Mouse (Mus musculus): ENCODE measurements around the gene Cmah. TPM values are rescaled to one million over a fixed set of nuclear protein-coding genes. Genes with fewer than 3 reads are reported as not detected.

Cmah gene
- polyA plus RNA-seq, 1 experiment = 0.23 TPM

- no peak overlapping the region for H3K4me3 ChIP-seq (ENCODE audit: control insufficient read depth, low read depth, low read length)
- H3K4me1 ChIP-seq (ENCODE audit: control insufficient read depth, insufficient read depth, low read length) = no peaks in the 10 kb centered on the region
- TF ChIP-seq POLR2A (IDR thresholded peaks at IDR 0.05; ENCODE audit: control insufficient read depth, low read depth, low read length) (no peak), CTCF (IDR thresholded peaks at IDR 0.05; ENCODE audit: control insufficient read depth, insufficient read depth, insufficient replicate concordance, low read depth, low read length) (no peak)
- H3K36me3 ChIP-seq (ENCODE audit: control insufficient read depth, insufficient read depth, low read length) = no peaks in the 10 kb centered on the region
- no peaks in the 10 kb centered on the region for H3K27me3 ChIP-seq (ENCODE audit: control insufficient read depth, insufficient read depth, low read length)
- no peak overlapping the region for H3K27ac ChIP-seq (ENCODE audit: control insufficient read depth, insufficient read depth, low read depth, low read length)
Measured at GRCm38 (mm10) chr13:24487546-24487945, 160.3 kb downstream of the Cmah start.

DNA sequence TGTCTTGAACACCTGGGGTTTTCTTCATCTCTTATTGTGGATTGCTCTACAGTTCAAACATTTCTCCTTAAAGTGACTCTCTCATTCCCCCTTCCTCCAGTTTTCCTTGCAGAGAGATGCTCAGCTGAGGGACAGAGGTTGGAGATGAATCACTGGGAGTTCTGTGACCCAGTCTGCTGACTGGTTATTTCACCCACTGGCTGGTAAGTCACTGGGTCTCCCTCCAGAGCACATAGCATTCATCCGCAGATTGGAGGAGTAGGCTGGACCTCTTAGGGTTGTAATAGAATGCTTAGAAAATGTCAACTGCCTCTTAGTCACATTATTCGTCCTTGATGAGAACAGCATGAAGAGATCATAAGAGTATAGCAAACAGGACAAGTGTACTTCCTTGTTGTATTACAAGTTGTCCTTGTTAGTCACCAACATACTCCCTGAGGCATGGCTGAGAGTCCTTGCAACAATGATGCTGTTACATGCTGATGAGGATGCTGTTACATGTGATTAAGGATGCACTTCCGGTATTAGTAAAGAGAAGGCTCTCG is 161.4 kb downstream of the Cmah start:
- TF ChIP-seq POLR2A (IDR thresholded peaks at IDR 0.05; ENCODE audit: control insufficient read depth, low read depth, low read length) = no peak
- no peak for TF ChIP-seq CTCF (IDR thresholded peaks at IDR 0.05; ENCODE audit: control insufficient read depth, insufficient read depth, insufficient replicate concordance, low read depth, low read length)
- Histone ChIP-seq H3K36me3 (ENCODE audit: control insufficient read depth, insufficient read depth, low read length) (no peaks in the 10 kb centered on the region), H3K27ac (ENCODE audit: control insufficient read depth, insufficient read depth, low read depth, low read length) (no peak overlapping the region), H3K4me1 (ENCODE audit: control insufficient read depth, insufficient read depth, low read length) (no peaks in the 10 kb centered on the region), H3K27me3 (ENCODE audit: control insufficient read depth, insufficient read depth, low read length) (no peaks in the 10 kb centered on the region), H3K4me3 (ENCODE audit: control insufficient read depth, low read depth, low read length) (no peak overlapping the region)

GRCm38 (mm10) chr13:24489515-24489914 is 162.3 kb downstream of the Cmah start:
- no peaks in the 10 kb centered on the region for H3K27me3 ChIP-seq (ENCODE audit: control insufficient read depth, insufficient read depth, low read length)
- H3K36me3 ChIP-seq (ENCODE audit: control insufficient read depth, insufficient read depth, low read length) = no peaks in the 10 kb centered on the region
- TF ChIP-seq CTCF (IDR thresholded peaks at IDR 0.05; ENCODE audit: control insufficient read depth, insufficient read depth, insufficient replicate concordance, low read depth, low read length) (no peak), POLR2A (IDR thresholded peaks at IDR 0.05; ENCODE audit: control insufficient read depth, low read depth, low read length) (no peak)
- no peak overlapping the region for H3K4me3 ChIP-seq (ENCODE audit: control insufficient read depth, low read depth, low read length)
- H3K4me1 ChIP-seq (ENCODE audit: control insufficient read depth, insufficient read depth, low read length) = no peaks in the 10 kb centered on the region
- no peak overlapping the region for H3K27ac ChIP-seq (ENCODE audit: control insufficient read depth, insufficient read depth, low read depth, low read length)

- H3K4me3 ChIP-seq (ENCODE audit: control insufficient read depth, low read depth, low read length) = no peak overlapping the region
- H3K27me3 ChIP-seq (ENCODE audit: control insufficient read depth, insufficient read depth, low read length) = no peaks in the 10 kb centered on the region
- H3K27ac ChIP-seq (ENCODE audit: control insufficient read depth, insufficient read depth, low read depth, low read length) = no peak overlapping the region
- TF ChIP-seq CTCF (IDR thresholded peaks at IDR 0.05; ENCODE audit: control insufficient read depth, insufficient read depth, insufficient replicate concordance, low read depth, low read length) (no peak), POLR2A (IDR thresholded peaks at IDR 0.05; ENCODE audit: control insufficient read depth, low read depth, low read length) (no peak)
- H3K36me3 ChIP-seq (ENCODE audit: control insufficient read depth, insufficient read depth, low read length) = no peaks in the 10 kb centered on the region
- no peaks in the 10 kb centered on the region for H3K4me1 ChIP-seq (ENCODE audit: control insufficient read depth, insufficient read depth, low read length)
Measured at GRCm38 (mm10) chr13:24490041-24490440, 162.8 kb downstream of the Cmah start.

GRCm38 (mm10) chr13:24491101-24491500 is 163.9 kb downstream of the Cmah start:
- TF ChIP-seq CTCF (IDR thresholded peaks at IDR 0.05; ENCODE audit: control insufficient read depth, insufficient read depth, insufficient replicate concordance, low read depth, low read length) = no peak
- TF ChIP-seq POLR2A (IDR thresholded peaks at IDR 0.05; ENCODE audit: control insufficient read depth, low read depth, low read length) = no peak
- H3K4me1 ChIP-seq (ENCODE audit: control insufficient read depth, insufficient read depth, low read length) = no peaks in the 10 kb centered on the region

DNA sequence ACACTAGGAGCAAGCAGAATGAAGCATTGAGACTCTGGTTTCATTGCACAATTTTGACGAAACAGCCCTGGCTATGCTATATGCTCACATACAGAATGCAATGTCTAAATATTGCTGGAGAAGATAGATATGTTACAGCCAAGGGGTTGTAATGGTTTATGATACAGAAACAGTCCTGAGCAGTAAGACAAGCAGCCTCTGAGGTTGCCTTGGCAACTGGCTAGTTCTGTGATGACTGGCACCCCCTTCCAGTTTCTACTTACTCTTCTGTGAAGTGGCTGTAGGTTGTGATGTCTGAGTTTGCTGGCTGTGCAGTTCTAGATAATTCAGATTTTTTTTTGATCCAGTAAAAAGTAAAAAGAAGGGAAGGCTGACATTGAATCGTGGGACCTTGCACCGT is 166.6 kb downstream of the Cmah start:
- Histone ChIP-seq H3K27me3 (ENCODE audit: control insufficient read depth, insufficient read depth, low read length) (no peaks in the 10 kb centered on the region), H3K4me3 (ENCODE audit: control insufficient read depth, low read depth, low read length) (no peak overlapping the region), H3K36me3 (ENCODE audit: control insufficient read depth, insufficient read depth, low read length) (no peaks in the 10 kb centered on the region), H3K27ac (ENCODE audit: control insufficient read depth, insufficient read depth, low read depth, low read length) (no peak overlapping the region), H3K4me1 (ENCODE audit: control insufficient read depth, insufficient read depth, low read length) (no peaks in the 10 kb centered on the region)
- TF ChIP-seq POLR2A (IDR thresholded peaks at IDR 0.05; ENCODE audit: control insufficient read depth, low read depth, low read length) (no peak), CTCF (IDR thresholded peaks at IDR 0.05; ENCODE audit: control insufficient read depth, insufficient read depth, insufficient replicate concordance, low read depth, low read length) (no peak)

More at GRCm38 (mm10) chr13:24491101-24491500, 163.9 kb downstream of the Cmah start:
- H3K36me3 ChIP-seq (ENCODE audit: control insufficient read depth, insufficient read depth, low read length) = no peaks in the 10 kb centered on the region
- H3K27me3 ChIP-seq (ENCODE audit: control insufficient read depth, insufficient read depth, low read length) = no peaks in the 10 kb centered on the region
- no peak overlapping the region for H3K27ac ChIP-seq (ENCODE audit: control insufficient read depth, insufficient read depth, low read depth, low read length)
- H3K4me3 ChIP-seq (ENCODE audit: control insufficient read depth, low read depth, low read length) = no peak overlapping the region

DNA sequence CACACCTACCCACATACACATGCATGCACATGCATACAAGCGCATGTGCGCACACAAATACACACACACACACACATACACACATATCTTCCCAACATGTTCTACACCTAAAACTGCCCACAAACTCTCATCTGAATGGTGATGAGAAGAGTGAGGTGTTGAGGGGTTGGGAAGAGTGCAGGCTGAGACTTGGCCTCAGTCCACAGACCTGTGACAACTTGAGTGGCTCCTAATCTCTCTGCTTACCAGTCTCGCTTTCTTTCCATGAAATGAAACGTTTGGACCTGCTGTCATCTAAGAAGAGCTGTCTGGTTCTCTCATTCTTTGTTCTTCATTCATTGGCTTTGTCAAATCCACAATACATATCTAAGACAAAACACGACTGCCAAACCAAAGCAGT is 169.1 kb downstream of the Cmah start:
- Histone ChIP-seq H3K27me3 (ENCODE audit: control insufficient read depth, insufficient read depth, low read length) (no peaks in the 10 kb centered on the region), H3K36me3 (ENCODE audit: control insufficient read depth, insufficient read depth, low read length) (no peaks in the 10 kb centered on the region), H3K4me3 (ENCODE audit: control insufficient read depth, low read depth, low read length) (no peak overlapping the region), H3K4me1 (ENCODE audit: control insufficient read depth, insufficient read depth, low read length) (no peaks in the 10 kb centered on the region), H3K27ac (ENCODE audit: control insufficient read depth, insufficient read depth, low read depth, low read length) (no peak overlapping the region)
- no peak for TF ChIP-seq POLR2A (IDR thresholded peaks at IDR 0.05; ENCODE audit: control insufficient read depth, low read depth, low read length)
- no peak for TF ChIP-seq CTCF (IDR thresholded peaks at IDR 0.05; ENCODE audit: control insufficient read depth, insufficient read depth, insufficient replicate concordance, low read depth, low read length)

DNA sequence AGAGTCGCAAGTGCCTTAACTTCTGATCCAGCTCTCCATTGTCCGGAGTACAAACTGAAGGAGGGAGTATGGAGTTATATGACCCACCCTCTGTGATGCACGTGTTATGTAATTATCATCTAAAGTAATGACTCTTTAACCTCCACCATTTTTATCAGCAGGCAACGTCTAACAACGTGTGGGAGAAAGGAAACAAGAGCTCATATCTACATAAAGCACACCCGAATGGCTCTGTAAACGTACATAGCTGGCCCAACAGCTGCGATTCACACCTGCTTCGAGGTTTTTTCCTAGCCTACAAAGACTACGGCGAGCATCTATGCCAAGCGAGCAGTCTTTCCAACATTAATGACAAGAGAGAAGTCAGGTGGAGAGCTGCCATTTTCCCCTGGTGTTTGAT is 169.8 kb downstream of the Cmah start:
- Histone ChIP-seq H3K27me3 (ENCODE audit: control insufficient read depth, insufficient read depth, low read length) (no peaks in the 10 kb centered on the region), H3K36me3 (ENCODE audit: control insufficient read depth, insufficient read depth, low read length) (no peaks in the 10 kb centered on the region), H3K4me1 (ENCODE audit: control insufficient read depth, insufficient read depth, low read length) (no peaks in the 10 kb centered on the region), H3K4me3 (ENCODE audit: control insufficient read depth, low read depth, low read length) (no peak overlapping the region), H3K27ac (ENCODE audit: control insufficient read depth, insufficient read depth, low read depth, low read length) (no peak overlapping the region)
- TF ChIP-seq CTCF (IDR thresholded peaks at IDR 0.05; ENCODE audit: control insufficient read depth, insufficient read depth, insufficient replicate concordance, low read depth, low read length) (no peak), POLR2A (IDR thresholded peaks at IDR 0.05; ENCODE audit: control insufficient read depth, low read depth, low read length) (no peak)
